Mouse (Mus musculus): ENCODE measurements around the gene Bfar. TPM values are rescaled to one million over a fixed set of nuclear protein-coding genes. Genes with fewer than 3 reads are reported as not detected.
"Not testable (repeated sequence)": the region's sequence is repeated elsewhere in the genome, so short reads cannot be mapped to it uniquely, and the experiment has no call there.

The Bfar gene
- polyA plus RNA-seq, 1 experiment = 18.1 TPM

- no peak for TF ChIP-seq POLR2A (IDR thresholded peaks at IDR 0.05; ENCODE audit: low read depth, low read length)
- TF ChIP-seq CTCF (IDR thresholded peaks at IDR 0.05; ENCODE audit: extremely low read depth, insufficient read depth, insufficient read length, insufficient replicate concordance) = peak; percentile 53; the same call in 1 of the 2 replicates
- 25% methylated on average over 9 of the region's 9 CpGs for WGBS
- Histone ChIP-seq H3K27me3 (ENCODE audit: control insufficient read depth, insufficient read depth, low read length) (no peaks in the 10 kb centered on the region), H3K4me1 (ENCODE audit: control insufficient read depth, insufficient read depth, insufficient read length) (no peaks in the 10 kb centered on the region), H3K27ac (ENCODE audit: insufficient read depth, low read length) (no peak overlapping the region), H3K36me3 (ENCODE audit: control insufficient read depth, insufficient read depth, low read length) (no peaks in the 10 kb centered on the region), H3K4me3 (ENCODE audit: extremely low read depth, insufficient read depth, insufficient read length) (no peak overlapping the region)
- peak in 1 of 2 experiments; percentile 63 for DNase-seq (ENCODE audit: low read depth in 1 of 2, low spot score in 2 of 2)
Observed at GRCm38 (mm10) chr16:13733518-13734137, 62.0 kb downstream of the Bfar start.

GRCm38 (mm10) chr16:13735977-13736376 lies 64.3 kb downstream of the Bfar start:
- DNase-seq (ENCODE audit: low read depth in 1 of 2, low spot score in 2 of 2) = no peak
- H3K27ac ChIP-seq (ENCODE audit: insufficient read depth, low read length) = no peak overlapping the region
- H3K27me3 ChIP-seq (ENCODE audit: control insufficient read depth, insufficient read depth, low read length) = no peaks in the 10 kb centered on the region
- TF ChIP-seq CTCF (IDR thresholded peaks at IDR 0.05; ENCODE audit: extremely low read depth, insufficient read depth, insufficient read length, insufficient replicate concordance) (no peak), POLR2A (IDR thresholded peaks at IDR 0.05; ENCODE audit: low read depth, low read length) (no peak)
- H3K36me3 ChIP-seq (ENCODE audit: control insufficient read depth, insufficient read depth, low read length) = no peaks in the 10 kb centered on the region
- H3K4me1 ChIP-seq (ENCODE audit: control insufficient read depth, insufficient read depth, insufficient read length) = no peaks in the 10 kb centered on the region
- 92% methylated on average over 8 of the region's 8 CpGs for WGBS
- H3K4me3 ChIP-seq (ENCODE audit: extremely low read depth, insufficient read depth, insufficient read length) = no peak overlapping the region

GRCm38 (mm10) chr16:13739044-13739443 lies 67.4 kb downstream of the Bfar start:
- H3K4me1 ChIP-seq (ENCODE audit: control insufficient read depth, insufficient read depth, insufficient read length); H3K36me3 ChIP-seq (ENCODE audit: control insufficient read depth, insufficient read depth, low read length): not testable (repeated sequence)
- 78% methylated on average over 4 of the region's 4 CpGs for WGBS

GRCm38 (mm10) chr16:13740844-13741243 lies 69.2 kb downstream of the Bfar start:
- no peak overlapping the region for H3K4me3 ChIP-seq (ENCODE audit: extremely low read depth, insufficient read depth, insufficient read length)
- WGBS = 72% methylated on average over 2 of the region's 2 CpGs
- no peak overlapping the region for H3K27ac ChIP-seq (ENCODE audit: insufficient read depth, low read length)
- H3K4me1 ChIP-seq (ENCODE audit: control insufficient read depth, insufficient read depth, insufficient read length) = no peaks in the 10 kb centered on the region; the same call in 1 of the 2 replicates
- TF ChIP-seq POLR2A (IDR thresholded peaks at IDR 0.05; ENCODE audit: low read depth, low read length) (no peak), CTCF (IDR thresholded peaks at IDR 0.05; ENCODE audit: extremely low read depth, insufficient read depth, insufficient read length, insufficient replicate concordance) (no peak)
- no peaks in the 10 kb centered on the region for H3K27me3 ChIP-seq (ENCODE audit: control insufficient read depth, insufficient read depth, low read length)
- no peaks in the 10 kb centered on the region for H3K36me3 ChIP-seq (ENCODE audit: control insufficient read depth, insufficient read depth, low read length)
- DNase-seq (ENCODE audit: low read depth in 1 of 2, low spot score in 2 of 2) = no peak

More at GRCm38 (mm10) chr16:13739044-13739443, 67.4 kb downstream of the Bfar start:
- not testable (repeated sequence) for H3K4me3 ChIP-seq (ENCODE audit: extremely low read depth, insufficient read depth, insufficient read length); DNase-seq (ENCODE audit: low read depth in 1 of 2, low spot score in 2 of 2); H3K27ac ChIP-seq (ENCODE audit: insufficient read depth, low read length); H3K27me3 ChIP-seq (ENCODE audit: control insufficient read depth, insufficient read depth, low read length)

- Histone ChIP-seq H3K27ac (ENCODE audit: insufficient read depth, low read length) (no peak overlapping the region), H3K4me1 (ENCODE audit: control insufficient read depth, insufficient read depth, insufficient read length) (no peaks in the 10 kb centered on the region; the same call in 1 of the 2 replicates), H3K27me3 (ENCODE audit: control insufficient read depth, insufficient read depth, low read length) (no peaks in the 10 kb centered on the region), H3K36me3 (ENCODE audit: control insufficient read depth, insufficient read depth, low read length) (no peaks in the 10 kb centered on the region), H3K4me3 (ENCODE audit: extremely low read depth, insufficient read depth, insufficient read length) (no peak overlapping the region)
- 88% methylated on average over 8 of the region's 8 CpGs for WGBS
- TF ChIP-seq POLR2A (IDR thresholded peaks at IDR 0.05; ENCODE audit: low read depth, low read length) (no peak), CTCF (IDR thresholded peaks at IDR 0.05; ENCODE audit: extremely low read depth, insufficient read depth, insufficient read length, insufficient replicate concordance) (no peak)
- no peak for DNase-seq (ENCODE audit: low read depth in 1 of 2, low spot score in 2 of 2)
Observed at GRCm38 (mm10) chr16:13747708-13748107, 76.0 kb downstream of the Bfar start.

- 79% methylated on average over 3 of the region's 3 CpGs for WGBS
- no peaks in the 10 kb centered on the region for H3K4me1 ChIP-seq (ENCODE audit: control insufficient read depth, insufficient read depth, insufficient read length)
- no peaks in the 10 kb centered on the region for H3K27me3 ChIP-seq (ENCODE audit: control insufficient read depth, insufficient read depth, low read length)
- TF ChIP-seq CTCF (IDR thresholded peaks at IDR 0.05; ENCODE audit: extremely low read depth, insufficient read depth, insufficient read length, insufficient replicate concordance) (no peak), POLR2A (IDR thresholded peaks at IDR 0.05; ENCODE audit: low read depth, low read length) (no peak)
- no peak overlapping the region for H3K4me3 ChIP-seq (ENCODE audit: extremely low read depth, insufficient read depth, insufficient read length)
- no peak overlapping the region for H3K27ac ChIP-seq (ENCODE audit: insufficient read depth, low read length)
- H3K36me3 ChIP-seq (ENCODE audit: control insufficient read depth, insufficient read depth, low read length) = no peaks in the 10 kb centered on the region
- DNase-seq (ENCODE audit: low read depth in 1 of 2, low spot score in 2 of 2) = no peak
Observed at GRCm38 (mm10) chr16:13748124-13748523, 76.5 kb downstream of the Bfar start.

GRCm38 (mm10) chr16:13748813-13749212 lies 77.2 kb downstream of the Bfar start:
- not testable (repeated sequence) for H3K27me3 ChIP-seq (ENCODE audit: control insufficient read depth, insufficient read depth, low read length); H3K4me1 ChIP-seq (ENCODE audit: control insufficient read depth, insufficient read depth, insufficient read length); DNase-seq (ENCODE audit: low read depth in 1 of 2, low spot score in 2 of 2); H3K36me3 ChIP-seq (ENCODE audit: control insufficient read depth, insufficient read depth, low read length); H3K4me3 ChIP-seq (ENCODE audit: extremely low read depth, insufficient read depth, insufficient read length); H3K27ac ChIP-seq (ENCODE audit: insufficient read depth, low read length)
- 53% methylated on average over 10 of the region's 10 CpGs for WGBS

All from spleen, adult 2 months (tissue).